ENCODE assay signal across 25 mouse cellular contexts in genomic region chr9:35648102-35648501, GRCm38 (mm10). TPM values are rescaled to one million over a fixed set of nuclear protein-coding genes. Genes with fewer than 3 reads are reported as not detected.
"Had no signal": no experiment of that assay in that cellular context is flagged by ENCODE, and none has a peak within 500 bp of the region (broad histone marks: within the 10 kb centered on the region; RNA-seq: fewer than 3 reads in every experiment).

TSS of gene Pate3 (minus strand) at chr9:35648202.

- DNase-seq: retina, postnatal 1 day; right cerebral cortex, adult 18-20 months; right cerebral cortex, postnatal 14 days; right cerebral cortex, postnatal 25 days; right cerebral cortex, postnatal 4 days; spleen, adult 18-20 months; thymus, adult 18-20 months; thymus, adult 2 months; thymus, postnatal 14 days; thymus, postnatal 25 days; thymus, postnatal 36 days; thymus, postnatal 4 days had no signal

RNA-seq across cellular contexts. Expression of gene Pate3, which starts in this region (rescaled TPM):
- total RNA-seq: neutrophil, adult 5-6 weeks had no signal
- polyA plus RNA-seq: neural tube, embryonic 13.5 days; neural tube, embryonic 14.5 days; neural tube, embryonic 15.5 days; small intestine, adult 2 months; spleen, adult 2 months; stomach, embryonic 14.5 days; stomach, embryonic 15.5 days; stomach, embryonic 16.5 days; stomach, postnatal 0 days; testis, adult 2 months; thymus, adult 2 months; thymus, postnatal 0 days; urinary bladder, adult 2 months had no signal
